In the genomic region with DNA sequence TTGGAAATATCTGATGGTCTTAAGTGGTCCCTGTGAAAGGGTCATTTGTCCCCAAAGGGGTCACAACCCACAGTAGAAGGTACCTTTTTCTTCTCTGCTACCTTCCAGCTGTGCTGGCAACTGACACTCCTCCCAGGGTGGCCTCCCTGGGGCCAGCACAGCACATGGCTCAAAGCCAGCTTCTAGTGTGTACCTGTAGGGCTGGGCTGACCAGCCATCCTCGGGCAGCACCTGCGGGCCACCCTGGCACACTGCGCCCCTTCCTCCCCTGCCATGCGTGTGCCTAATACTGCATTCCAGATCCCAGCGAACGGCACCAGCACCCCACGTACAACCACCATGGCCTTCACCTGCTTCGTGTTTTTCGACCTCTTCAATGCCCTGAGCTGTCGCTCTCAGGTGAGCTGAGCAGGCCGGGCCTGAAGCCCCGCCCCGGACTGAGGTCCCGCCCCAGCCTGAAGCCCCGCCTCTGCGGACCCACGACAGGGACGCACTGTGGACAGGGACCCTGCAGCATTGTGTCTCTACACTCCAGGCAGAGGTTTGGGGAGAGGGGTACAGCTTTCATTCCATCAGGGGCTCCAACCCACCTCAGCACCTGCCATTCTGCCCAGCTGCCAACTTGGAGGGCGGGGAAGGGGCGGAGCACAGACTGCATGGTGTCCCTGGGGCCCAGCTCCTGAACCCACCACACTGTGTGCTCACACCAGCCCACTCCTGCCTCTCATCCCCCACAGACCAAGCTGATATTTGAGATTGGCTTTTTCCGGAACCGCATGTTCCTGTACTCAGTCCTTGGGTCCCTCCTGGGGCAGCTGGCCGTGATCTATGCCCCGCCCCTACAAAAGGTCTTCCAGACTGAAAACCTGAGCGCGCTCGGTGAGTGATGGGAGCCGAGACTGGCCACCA, we compare ENCODE assay signal across 8 mouse cellular contexts. TPM values are rescaled to one million over a fixed set of nuclear protein-coding genes. Genes with fewer than 3 reads are reported as not detected.
DNase-seq lines count a peak whose midpoint lies in the region; ATAC-seq lines count a peak whose summit lies in the region.

No protein-coding gene starts in this region.

- H3K27ac ChIP-seq in heart, embryonic 11.5 days (ENCODE audit: low read depth, low read length): no peak overlapping the region
- peak overlapping the region; percentile 53 for H3K27ac ChIP-seq in forebrain, embryonic 10.5 days
- H3K27ac ChIP-seq in kidney, embryonic 15.5 days: no peak overlapping the region

- no peaks in the 10 kb centered on the region for H3K36me3 ChIP-seq in heart, embryonic 11.5 days (ENCODE audit: control insufficient read depth, insufficient read depth, low read length)
- 0 out of 2 replicates have a peak, but pooled peaks cover 1% of the 10 kb centered on the region for H3K36me3 ChIP-seq in forebrain, embryonic 10.5 days (replicated peaks)
- H3K36me3 ChIP-seq in kidney, embryonic 15.5 days: 0 out of 2 replicates have a peak, but pooled peaks cover 6% of the 10 kb centered on the region
- peaks cover 6% of the 10 kb centered on the region for H3K36me3 ChIP-seq in megakaryocyte, embryonic 14.5 days (replicated peaks; ENCODE audit: low read length)

- no peak for DNase-seq in heart, adult 18-20 months
- no peak for DNase-seq in forebrain, embryonic 10.5 days (ENCODE audit: extremely low spot score, low spot score)
- peak; percentile 31 to 32 for DNase-seq in thymus, postnatal 36 days
- DNase-seq in layer of hippocampus, postnatal 14 days (ENCODE audit: low spot score in 2 of 2): no peak
- no peak for DNase-seq in MN1 (ENCODE audit: low spot score)

- peaks cover 13% of the 10 kb centered on the region for H3K4me1 ChIP-seq in heart, embryonic 11.5 days (ENCODE audit: control insufficient read depth, insufficient read depth, low read length)
- H3K4me1 ChIP-seq in forebrain, embryonic 10.5 days: peaks cover 39% of the 10 kb centered on the region
- H3K4me1 ChIP-seq in kidney, embryonic 15.5 days: peaks cover 20% of the 10 kb centered on the region
- peaks cover 15% of the 10 kb centered on the region for H3K4me1 ChIP-seq in megakaryocyte, embryonic 14.5 days

- H3K9me3 ChIP-seq in heart, embryonic 11.5 days (replicated peaks; ENCODE audit: control insufficient read depth, low read length): no peaks in the 10 kb centered on the region
- no peaks in the 10 kb centered on the region for H3K9me3 ChIP-seq in forebrain, embryonic 10.5 days
- H3K9me3 ChIP-seq in kidney, embryonic 15.5 days (replicated peaks): no peaks in the 10 kb centered on the region
- H3K9me3 ChIP-seq in megakaryocyte, embryonic 14.5 days: no peaks in the 10 kb centered on the region

- 16% methylated on average over 28 of the region's 28 CpGs for WGBS in heart, embryonic 11.5 days (ENCODE audit: insufficient replicate concordance)
- WGBS in forebrain, embryonic 10.5 days: 17% methylated on average over 28 of the region's 28 CpGs
- WGBS in kidney, embryonic 15.5 days: 16% methylated on average over 28 of the region's 28 CpGs

- peak overlapping the region; percentile 53 for H3K4me2 ChIP-seq in heart, embryonic 11.5 days
- H3K4me2 ChIP-seq in kidney, embryonic 15.5 days: peak overlapping the region; percentile 61

- no peak overlapping the region for H3K9ac ChIP-seq in heart, embryonic 11.5 days (ENCODE audit: low read depth, low read length)
- H3K9ac ChIP-seq in kidney, embryonic 15.5 days: no peak overlapping the region

- peak overlapping the region; percentile 22; the same call in 1 of the 2 replicates for H3K4me3 ChIP-seq in heart, embryonic 11.5 days (ENCODE audit: low read depth, low read length)
- peak overlapping the region; percentile 49 for H3K4me3 ChIP-seq in forebrain, embryonic 10.5 days
- H3K4me3 ChIP-seq in kidney, embryonic 15.5 days (replicated peaks): peak overlapping the region; percentile 44
- peak overlapping the region; percentile 88 for H3K4me3 ChIP-seq in megakaryocyte, embryonic 14.5 days (replicated peaks)

- peaks cover 7% of the 10 kb centered on the region for H3K27me3 ChIP-seq in heart, embryonic 11.5 days (ENCODE audit: control insufficient read depth, insufficient read depth, low read length)
- peaks cover 29% of the 10 kb centered on the region for H3K27me3 ChIP-seq in forebrain, embryonic 10.5 days (ENCODE audit: poor library complexity, severe bottlenecking)
- H3K27me3 ChIP-seq in kidney, embryonic 15.5 days: 0 out of 2 replicates have a peak, but pooled peaks cover 3% of the 10 kb centered on the region
- peaks cover 90% of the 10 kb centered on the region for H3K27me3 ChIP-seq in megakaryocyte, embryonic 14.5 days (replicated peaks)

- no peak; the same call in 1 of the 2 replicates for ATAC-seq in heart, embryonic 11.5 days (replicated peaks; ENCODE audit: insufficient number of reproducible peaks, low FRiP score, low TSS enrichment)
- peak; percentile 62 for ATAC-seq in kidney, embryonic 15.5 days (replicated peaks; ENCODE audit: low FRiP score)

RNA-seq across cellular contexts. Expression of gene Tldc1, which starts 22.7 kb away (rescaled TPM):
- polyA plus RNA-seq in heart, embryonic 11.5 days (2014; fragmentation: Nextera tagmentation; extraction: Ambion mirVana): 10.2 and 12.9 TPM in 2 replicates
- 10 to 100 TPM; 11.5 to 14.2 TPM for total RNA-seq in heart, adult 18-20 months (2021)
- 16.7 and 17.3 TPM in 2 replicates for polyA plus RNA-seq in forebrain, embryonic 10.5 days (2016; fragmentation: Nextera tagmentation; extraction: Ambion mirVana)
- polyA plus RNA-seq in kidney, embryonic 15.5 days (2015; fragmentation: Nextera tagmentation; extraction: Ambion mirVana): 14.9 and 15.0 TPM in 2 replicates
- 1.7 and 2.0 TPM in 2 replicates for polyA plus RNA-seq in megakaryocyte, embryonic 14.5 days (2012; ENCODE audit: insufficient read depth, low replicate concordance)
- 10 to 100 TPM; 16.2 to 19.5 TPM for total RNA-seq in layer of hippocampus, postnatal 14 days (2021)

RNA-seq across cellular contexts. Expression of gene Atp2c2, which starts 55.7 kb away (rescaled TPM):
- 0.14 and 0.24 TPM in 2 replicates for polyA plus RNA-seq in heart, embryonic 11.5 days (2014; fragmentation: Nextera tagmentation; extraction: Ambion mirVana)
- under 1 TPM; 0.12 to 0.21 TPM for total RNA-seq in heart, adult 18-20 months (2021)
- polyA plus RNA-seq in forebrain, embryonic 10.5 days (2016; fragmentation: Nextera tagmentation; extraction: Ambion mirVana): 1.5 and 1.6 TPM in 2 replicates
- 1.6 and 2.7 TPM in 2 replicates for polyA plus RNA-seq in kidney, embryonic 15.5 days (2015; fragmentation: Nextera tagmentation; extraction: Ambion mirVana)
- polyA plus RNA-seq in megakaryocyte, embryonic 14.5 days (2012; ENCODE audit: insufficient read depth, low replicate concordance): not detected in 2 replicates
- total RNA-seq in layer of hippocampus, postnatal 14 days (2021): 1 to 10 TPM; 1.7 to 2.9 TPM

Comparison
In these comparisons a context has a peak if more than half of its experiments do, and no peak if none do; other contexts are left out.
1. H3K4me3 ChIP-seq: peak in every context shown above with its lines; median percentile 88 in megakaryocyte, embryonic 14.5 days; 49 in forebrain, embryonic 10.5 days; 44 in kidney, embryonic 15.5 days; 22 in heart, embryonic 11.5 days.
2. DNase-seq: peak in thymus, postnatal 36 days (2 of 2); none in heart, adult 18-20 months (0 of 2), forebrain, embryonic 10.5 days (single experiment), layer of hippocampus, postnatal 14 days (0 of 2) and MN1 (single experiment).